Mouse (Mus musculus): Measurements from ENCODE around the gene Gtpbp3.

GRCm38 (mm10) chr8:71476099-71476940 is 11.6 kb upstream of the Gtpbp3 start:
- TF ChIP-seq CTCF (IDR thresholded peaks at IDR 0.05; ENCODE audit: low read depth) = no peak
- TF ChIP-seq EP300 (IDR thresholded peaks at IDR 0.05; ENCODE audit: low read depth) = no peak
